Mouse (Mus musculus) CH12.LX (cell line): ENCODE results near the gene Rnasek. TPM values are rescaled to one million over a fixed set of nuclear protein-coding genes. Genes with fewer than 3 reads are reported as not detected.

ENCODE experiments used
- DNase-seq: peaks from one replicate; pipeline ENCODE4 v3.0.0-alpha.2; 2013; ENCODE audit errors: extremely low read depth
- H3K27ac ChIP-seq: 2 replicates; pipeline ENCODE4 v1.5.1; 2012; ENCODE audit warnings: low read depth, mild to moderate bottlenecking, control low read depth, moderate library complexity; ENCODE audit not compliant: insufficient read depth
- H3K27me3 ChIP-seq: replicated peaks from 2 replicates; pipeline ENCODE3; 2012; ENCODE audit warnings: inconsistent platforms
- H3K36me3 ChIP-seq, 2 experiments: replicated peaks in 1 of 2; 2 replicates each; pipeline versions ENCODE3 to v1.6.1; 2012; ENCODE audit warnings: inconsistent platforms in 1 of 2, low read length in 1 of 2, mild to moderate bottlenecking in 1 of 2, mixed read lengths in 1 of 2, moderate library complexity in 1 of 2; ENCODE audit not compliant: control insufficient read depth in 1 of 2, insufficient read depth in 1 of 2
- H3K4me1 ChIP-seq, 2 experiments: 2 replicates each; pipeline ENCODE4 v1.6.1; 2012; ENCODE audit warnings: inconsistent platforms in 1 of 2, moderate library complexity in 1 of 2; ENCODE audit not compliant: insufficient read depth in 2 of 2, control insufficient read depth in 1 of 2
- H3K4me2 ChIP-seq: 2 replicates; pipeline ENCODE4 v1.6.1; 2012; ENCODE audit warnings: low read depth, mild to moderate bottlenecking, control low read depth; ENCODE audit not compliant: poor library complexity, insufficient read depth, severe bottlenecking
- H3K4me3 ChIP-seq, 3 experiments: fragments of 150-350 bp in 1 of 3; sonication (generic) in 1 of 3; replicated peaks in 1 of 3; 2 replicates each; pipeline versions ENCODE3 to v1.5.1; 2011 to 2012; ENCODE audit warnings: low read depth in 2 of 3, low read length in 2 of 3, mild to moderate bottlenecking in 2 of 3, moderate library complexity in 2 of 3, control low read depth in 1 of 3, improper control_type of control experiment in 1 of 3, inconsistent platforms in 1 of 3, mixed read lengths in 1 of 3; ENCODE audit not compliant: poor library complexity in 1 of 3
- H3K79me2 ChIP-seq: replicated peaks from 2 replicates; pipeline ENCODE4 v1.6.1; 2012; ENCODE audit warnings: mild to moderate bottlenecking, moderate library complexity; ENCODE audit not compliant: control insufficient read depth, poor library complexity, insufficient read depth, severe bottlenecking; ENCODE audit errors: extremely low read depth
- H3K9ac ChIP-seq: 2 replicates; pipeline ENCODE4 v1.6.1; 2012; ENCODE audit warnings: low read depth, mild to moderate bottlenecking, control low read depth, moderate library complexity; ENCODE audit not compliant: insufficient read depth
- H3K9me3 ChIP-seq: replicated peaks from 2 replicates; pipeline ENCODE3; 2012; ENCODE audit warnings: low read length, inconsistent platforms, mixed read lengths
- CHD1 ChIP-seq: IDR thresholded peaks from 2 replicates; pipeline ENCODE4 v1.6.1; 2012; ENCODE audit warnings: low read depth, low read length, improper control_type of control experiment, inconsistent platforms
- CHD2 ChIP-seq: IDR thresholded peaks from 2 replicates; pipeline ENCODE4 v1.6.1; 2011; ENCODE audit warnings: low read length, improper control_type of control experiment
- CTCF ChIP-seq, 2 experiments: IDR thresholded peaks in 1 of 2; conservative IDR thresholded peaks in 1 of 2; 2 replicates each; pipeline ENCODE4 v1.5.1; 2011 to 2012; ENCODE audit warnings: low read depth in 2 of 2, low read length in 2 of 2, improper control_type of control experiment in 1 of 2, inconsistent platforms in 1 of 2, mild to moderate bottlenecking in 1 of 2, moderate library complexity in 1 of 2
- E2F4 ChIP-seq: IDR thresholded peaks from 2 replicates; pipeline ENCODE4 v1.6.1; 2011; ENCODE audit warnings: low read depth, low read length, improper control_type of control experiment; ENCODE audit not compliant: insufficient replicate concordance
- ELF1 ChIP-seq: IDR thresholded peaks from 2 replicates; pipeline ENCODE4 v1.6.1; 2014; ENCODE audit warnings: low read depth, mild to moderate bottlenecking, inconsistent platforms, low read length, improper control_type of control experiment
- EP300 ChIP-seq: IDR thresholded peaks from 2 replicates; pipeline ENCODE4 v1.6.1; 2011; ENCODE audit warnings: low read length, improper control_type of control experiment
- IRF4 ChIP-seq: IDR thresholded peaks from 2 replicates; pipeline ENCODE4 v1.6.1; 2014; ENCODE audit warnings: low read depth, mild to moderate bottlenecking, inconsistent platforms, low read length, improper control_type of control experiment
- JUND ChIP-seq: conservative IDR thresholded peaks from 2 replicates; pipeline ENCODE4 v1.6.1; 2011; ENCODE audit warnings: low read depth, low read length, improper control_type of control experiment
- KAT2A ChIP-seq: IDR thresholded peaks from 2 replicates; pipeline ENCODE4 v1.6.1; 2012; ENCODE audit warnings: low read length, improper control_type of control experiment, inconsistent platforms; ENCODE audit not compliant: insufficient replicate concordance
- MAFK ChIP-seq: IDR thresholded peaks from 2 replicates; pipeline ENCODE4 v1.6.1; 2011; ENCODE audit warnings: low read length, improper control_type of control experiment; ENCODE audit not compliant: insufficient replicate concordance
- MAX ChIP-seq: IDR thresholded peaks from 2 replicates; pipeline ENCODE4 v1.6.1; 2011; ENCODE audit warnings: low read length, improper control_type of control experiment
- MAZ ChIP-seq: IDR thresholded peaks from 2 replicates; pipeline ENCODE4 v1.6.1; 2012; ENCODE audit warnings: low read depth, mild to moderate bottlenecking, inconsistent platforms, low read length, improper control_type of control experiment, moderate library complexity
- MEF2A ChIP-seq: IDR thresholded peaks from 2 replicates; pipeline ENCODE4 v1.6.1; 2014; ENCODE audit warnings: low read depth, mild to moderate bottlenecking, inconsistent platforms, low read length, improper control_type of control experiment, borderline replicate concordance
- MXI1 ChIP-seq: IDR thresholded peaks from 2 replicates; pipeline ENCODE4 v1.6.1; 2011; ENCODE audit warnings: mild to moderate bottlenecking, low read depth, low read length, improper control_type of control experiment
- MYC ChIP-seq: IDR thresholded peaks from 2 replicates; pipeline ENCODE4 v1.6.1; 2011; ENCODE audit warnings: low read depth, mild to moderate bottlenecking, improper control_type of control experiment, low read length
- NELFE ChIP-seq: IDR thresholded peaks from 2 replicates; pipeline ENCODE4 v1.6.1; 2011; ENCODE audit warnings: low read depth, low read length, improper control_type of control experiment
- PAX5 ChIP-seq: IDR thresholded peaks from 2 replicates; pipeline ENCODE4 v1.6.1; 2012; ENCODE audit warnings: low read length, inconsistent platforms, mixed read lengths
- POLR2A ChIP-seq: IDR thresholded peaks from 2 replicates; pipeline ENCODE4 v1.6.1; 2011; ENCODE audit warnings: low read depth, mild to moderate bottlenecking, improper control_type of control experiment, low read length
- POLR2AphosphoS2 ChIP-seq: IDR thresholded peaks from 2 replicates; pipeline ENCODE4 v1.6.1; 2011; ENCODE audit warnings: low read depth, low read length, improper control_type of control experiment
- RAD21 ChIP-seq: IDR thresholded peaks from 2 replicates; pipeline ENCODE4 v1.6.1; 2011; ENCODE audit warnings: low read depth, mild to moderate bottlenecking, low read length, improper control_type of control experiment, moderate library complexity
- RCOR1 ChIP-seq: conservative IDR thresholded peaks from 2 replicates; pipeline ENCODE4 v1.6.1; 2012; ENCODE audit warnings: low read depth, mild to moderate bottlenecking, inconsistent platforms, low read length, improper control_type of control experiment
- SIN3A ChIP-seq: IDR thresholded peaks from 2 replicates; pipeline ENCODE4 v1.6.1; 2012; ENCODE audit warnings: low read length, improper control_type of control experiment, inconsistent platforms
- SMC3 ChIP-seq: IDR thresholded peaks from 2 replicates; pipeline ENCODE4 v1.6.1; 2011; ENCODE audit warnings: low read depth, low read length, improper control_type of control experiment
- USF1 ChIP-seq: IDR thresholded peaks from 2 replicates; pipeline ENCODE4 v1.6.1; 2014; ENCODE audit warnings: low read depth, mild to moderate bottlenecking, inconsistent platforms, low read length, improper control_type of control experiment
- USF2 ChIP-seq: conservative IDR thresholded peaks from 2 replicates; pipeline ENCODE4 v1.6.1; 2011; ENCODE audit warnings: low read depth, low read length, improper control_type of control experiment
- ZC3H11A ChIP-seq: IDR thresholded peaks from 2 replicates; pipeline ENCODE4 v1.6.1; 2012; ENCODE audit warnings: low read depth, mild to moderate bottlenecking, inconsistent platforms, low read length, improper control_type of control experiment
- ZKSCAN1 ChIP-seq: IDR thresholded peaks from 2 replicates; pipeline ENCODE4 v1.6.1; 2012; ENCODE audit warnings: low read depth, inconsistent platforms, low read length, improper control_type of control experiment, borderline replicate concordance
- ZMIZ1 ChIP-seq: IDR thresholded peaks from 2 replicates; pipeline ENCODE4 v1.6.1; 2012; ENCODE audit warnings: low read depth, mild to moderate bottlenecking, inconsistent platforms, low read length, improper control_type of control experiment
- ZNF384 ChIP-seq: IDR thresholded peaks from 2 replicates; pipeline ENCODE4 v1.6.1; 2012; ENCODE audit warnings: low read depth, low read length, improper control_type of control experiment, inconsistent platforms
- dilution Hi-C: fragments of 300-500 bp; cut with MboI; formaldehyde crosslinking; loops from 2 replicates; pipeline ENCODE4 v1.14.3; 2020; ENCODE audit warnings: low sequenced_read_pairs; ENCODE audit not compliant: extremely low pct_unique_long_range_greater_than_20kb, extremely low pct_ligation_motif_present
- in situ Hi-C: fragments of 300-500 bp; cut with MboI; formaldehyde crosslinking; loops from 3 replicates; pipeline ENCODE4 v1.14.3; 2019; ENCODE audit warnings: low sequenced_read_pairs, low pct_ligation_motif_present, low pct_unique_long_range_greater_than_20kb, mixed read lengths
- polyA plus RNA-seq: library from polyadenylated mRNA; unstranded; fragments of >175 nt; gene quantifications from 2 replicates; pipeline ENCODE4 v1.2.1, GENCODE M21; 2012; ENCODE audit warnings: low read depth; ENCODE audit not compliant: insufficient read length
- total RNA-seq, 2 experiments: library from RNA; depleted of rRNA; stranded (reverse); fragments of 300-350 nt in 1 of 2; fragments of >200 nt in 1 of 2; gene quantifications; 2 replicates each; pipeline ENCODE4 v1.2.3; 2012 to 2014

Gene Rnasek
- total and polyA plus RNA-seq, 3 experiments = 9.1 to 91.3 (median 25.6) TPM

GRCm38 (mm10) chr11:70238591-70239440, 826 bp downstream of the Rnasek start:
- Histone ChIP-seq H3K79me2 (peaks cover 12% of the 10 kb centered on the region), H3K4me2 (peak overlapping the region; percentile 76), H3K27ac (peak overlapping the region; percentile 78), H3K4me1 (peaks cover 4 to 26% of the 10 kb centered on the region in 2 experiments), H3K4me3 (peak overlapping the region; percentile 77 to 96 (median 79)), H3K27me3 (peaks cover 5% of the 10 kb centered on the region), H3K9ac (peak overlapping the region; percentile 68), H3K9me3 (no peaks in the 10 kb centered on the region), H3K36me3 (peaks cover 10 to 27% of the 10 kb centered on the region in 2 experiments)
- no peak for TF ChIP-seq SIN3A
- TF ChIP-seq MXI1 = 0 out of 2 replicates have a peak, but pooled peaks have one; percentile 17
- no peak for DNase-seq
- in situ Hi-C loops = loop anchor here (25.0 kb wide), 2 partner anchors 373 to 523 kb away; partner anchors contain the start of genes 4930544D05Rik, Chrne and Zfp3
- dilution Hi-C loops = no loop called here

- H3K4me2 ChIP-seq = peak within 1 kb of the TSS; percentile 92
- peak; percentile 98 for DNase-seq
- no peaks in the 10 kb centered on the region for H3K9me3 ChIP-seq
- peaks cover 4 to 26% of the 10 kb centered on the region in 2 experiments for H3K4me1 ChIP-seq
- H3K79me2 ChIP-seq = peaks cover 12% of the 10 kb centered on the region
- peak within 1 kb of the TSS; percentile 78 for H3K27ac ChIP-seq
- peak within 1 kb of the TSS; percentile 83 for H3K9ac ChIP-seq
- dilution Hi-C loops (no loop called here), in situ Hi-C loops (loop anchor here (25.0 kb wide), 2 partner anchors 375 to 525 kb away; partner anchors contain the start of genes 4930544D05Rik, Chrne and Zfp3)
- peaks cover 10 to 27% of the 10 kb centered on the region in 2 experiments for H3K36me3 ChIP-seq
- H3K4me3 ChIP-seq = peak within 1 kb of the TSS; percentile 77 to 96 (median 79)
- peaks cover 1% of the 10 kb centered on the region for H3K27me3 ChIP-seq
- TF ChIP-seq KAT2A (peak; percentile 90), POLR2A (peak; percentile 95), ZKSCAN1 (no peak), SIN3A (peak; percentile 38; the same call in 1 of the 2 replicates), USF1 (peak; percentile 6; the same call in 1 of the 2 replicates), ZC3H11A (no peak), ELF1 (peak; percentile 92), NELFE (peak; percentile 92), POLR2AphosphoS2 (peak; percentile 95), MAFK (no peak), MAZ (peak; percentile 82; the same call in 1 of the 2 replicates), EP300 (no peak), MYC (peak; percentile 88; the same call in 1 of the 2 replicates), RAD21 (no peak), CTCF (conservative IDR thresholded peaks at IDR 0.05 in 1 of 2, IDR thresholded peaks at IDR 0.05 in 1 of 2; ENCODE audit: low read depth in 2 of 2, low read length in 2 of 2) (peak in 1 of 2 experiments; percentile 67; a peak in 2 of 4 replicates), MEF2A (peak; percentile 76; the same call in 1 of the 2 replicates), RCOR1 (no peak), PAX5 (no peak), ZMIZ1 (peak; percentile 91), ZNF384 (no peak), CHD2 (peak; percentile 91), SMC3 (peak; percentile 32), E2F4 (peak; percentile 62; the same call in 1 of the 2 replicates), CHD1 (no peak), IRF4 (no peak), JUND (no peak), USF2 (no peak), MAX (peak; percentile 86)
Observed at GRCm38 (mm10) chr11:70237457-70238167, 2.0 kb downstream of the Rnasek start, which contains the start of gene 0610010K14Rik. Gene 0610010K14Rik (minus strand): TSS chr11:70237914.
